Mouse (Mus musculus) CH12.LX (cell line): Measurements from ENCODE around the gene Loxl3. TPM values are rescaled to one million over a fixed set of nuclear protein-coding genes. Genes with fewer than 3 reads are reported as not detected.
A peak's percentile ranks its signal among the peaks of the same experiment; 100 is the strongest.

ENCODE experiments used
- DNase-seq: peaks from one replicate; pipeline ENCODE4 v3.0.0-alpha.2; 2013; ENCODE audit errors: extremely low read depth
- H3K27ac ChIP-seq: 2 replicates; pipeline ENCODE4 v1.5.1; 2012; ENCODE audit warnings: low read depth, mild to moderate bottlenecking, control low read depth, moderate library complexity; ENCODE audit not compliant: insufficient read depth
- H3K27me3 ChIP-seq: replicated peaks from 2 replicates; pipeline ENCODE3; 2012; ENCODE audit warnings: inconsistent platforms
- H3K36me3 ChIP-seq, 2 experiments: replicated peaks in 1 of 2; 2 replicates each; pipeline versions ENCODE3 to v1.6.1; 2012; ENCODE audit warnings: inconsistent platforms in 1 of 2, low read length in 1 of 2, mild to moderate bottlenecking in 1 of 2, mixed read lengths in 1 of 2, moderate library complexity in 1 of 2; ENCODE audit not compliant: control insufficient read depth in 1 of 2, insufficient read depth in 1 of 2
- H3K4me1 ChIP-seq, 2 experiments: 2 replicates each; pipeline ENCODE4 v1.6.1; 2012; ENCODE audit warnings: inconsistent platforms in 1 of 2, moderate library complexity in 1 of 2; ENCODE audit not compliant: insufficient read depth in 2 of 2, control insufficient read depth in 1 of 2
- H3K4me2 ChIP-seq: 2 replicates; pipeline ENCODE4 v1.6.1; 2012; ENCODE audit warnings: low read depth, mild to moderate bottlenecking, control low read depth; ENCODE audit not compliant: poor library complexity, insufficient read depth, severe bottlenecking
- H3K4me3 ChIP-seq, 3 experiments: fragments of 150-350 bp in 1 of 3; sonication (generic) in 1 of 3; replicated peaks in 1 of 3; 2 replicates each; pipeline versions ENCODE3 to v1.5.1; 2011 to 2012; ENCODE audit warnings: low read depth in 2 of 3, low read length in 2 of 3, mild to moderate bottlenecking in 2 of 3, moderate library complexity in 2 of 3, control low read depth in 1 of 3, improper control_type of control experiment in 1 of 3, inconsistent platforms in 1 of 3, mixed read lengths in 1 of 3; ENCODE audit not compliant: poor library complexity in 1 of 3
- H3K79me2 ChIP-seq: replicated peaks from 2 replicates; pipeline ENCODE4 v1.6.1; 2012; ENCODE audit warnings: mild to moderate bottlenecking, moderate library complexity; ENCODE audit not compliant: control insufficient read depth, poor library complexity, insufficient read depth, severe bottlenecking; ENCODE audit errors: extremely low read depth
- H3K9ac ChIP-seq: 2 replicates; pipeline ENCODE4 v1.6.1; 2012; ENCODE audit warnings: low read depth, mild to moderate bottlenecking, control low read depth, moderate library complexity; ENCODE audit not compliant: insufficient read depth
- H3K9me3 ChIP-seq: replicated peaks from 2 replicates; pipeline ENCODE3; 2012; ENCODE audit warnings: low read length, inconsistent platforms, mixed read lengths
- BHLHE40 ChIP-seq: IDR thresholded peaks from 2 replicates; pipeline ENCODE4 v1.6.1; 2011; ENCODE audit warnings: mild to moderate bottlenecking, low read depth, low read length, improper control_type of control experiment
- CHD1 ChIP-seq: IDR thresholded peaks from 2 replicates; pipeline ENCODE4 v1.6.1; 2012; ENCODE audit warnings: low read depth, low read length, improper control_type of control experiment, inconsistent platforms
- CTCF ChIP-seq, 2 experiments: IDR thresholded peaks in 1 of 2; conservative IDR thresholded peaks in 1 of 2; 2 replicates each; pipeline ENCODE4 v1.5.1; 2011 to 2012; ENCODE audit warnings: low read depth in 2 of 2, low read length in 2 of 2, improper control_type of control experiment in 1 of 2, inconsistent platforms in 1 of 2, mild to moderate bottlenecking in 1 of 2, moderate library complexity in 1 of 2
- ELF1 ChIP-seq: IDR thresholded peaks from 2 replicates; pipeline ENCODE4 v1.6.1; 2014; ENCODE audit warnings: low read depth, mild to moderate bottlenecking, inconsistent platforms, low read length, improper control_type of control experiment
- ETS1 ChIP-seq: conservative IDR thresholded peaks from 2 replicates; pipeline ENCODE4 v1.6.1; 2012; ENCODE audit warnings: low read depth, mild to moderate bottlenecking, inconsistent platforms, low read length, improper control_type of control experiment, moderate library complexity
- IRF4 ChIP-seq: IDR thresholded peaks from 2 replicates; pipeline ENCODE4 v1.6.1; 2014; ENCODE audit warnings: low read depth, mild to moderate bottlenecking, inconsistent platforms, low read length, improper control_type of control experiment
- MAX ChIP-seq: IDR thresholded peaks from 2 replicates; pipeline ENCODE4 v1.6.1; 2011; ENCODE audit warnings: low read length, improper control_type of control experiment
- MAZ ChIP-seq: IDR thresholded peaks from 2 replicates; pipeline ENCODE4 v1.6.1; 2012; ENCODE audit warnings: low read depth, mild to moderate bottlenecking, inconsistent platforms, low read length, improper control_type of control experiment, moderate library complexity
- MEF2A ChIP-seq: IDR thresholded peaks from 2 replicates; pipeline ENCODE4 v1.6.1; 2014; ENCODE audit warnings: low read depth, mild to moderate bottlenecking, inconsistent platforms, low read length, improper control_type of control experiment, borderline replicate concordance
- MXI1 ChIP-seq: IDR thresholded peaks from 2 replicates; pipeline ENCODE4 v1.6.1; 2011; ENCODE audit warnings: mild to moderate bottlenecking, low read depth, low read length, improper control_type of control experiment
- MYC ChIP-seq: IDR thresholded peaks from 2 replicates; pipeline ENCODE4 v1.6.1; 2011; ENCODE audit warnings: low read depth, mild to moderate bottlenecking, improper control_type of control experiment, low read length
- NELFE ChIP-seq: IDR thresholded peaks from 2 replicates; pipeline ENCODE4 v1.6.1; 2011; ENCODE audit warnings: low read depth, low read length, improper control_type of control experiment
- NRF1 ChIP-seq: IDR thresholded peaks from 2 replicates; pipeline ENCODE4 v1.6.1; 2014; ENCODE audit warnings: low read depth, mild to moderate bottlenecking, inconsistent platforms, low read length, improper control_type of control experiment, moderate library complexity
- POLR2A ChIP-seq: IDR thresholded peaks from 2 replicates; pipeline ENCODE4 v1.6.1; 2011; ENCODE audit warnings: low read depth, mild to moderate bottlenecking, improper control_type of control experiment, low read length
- POLR2AphosphoS2 ChIP-seq: IDR thresholded peaks from 2 replicates; pipeline ENCODE4 v1.6.1; 2011; ENCODE audit warnings: low read depth, low read length, improper control_type of control experiment
- RAD21 ChIP-seq: IDR thresholded peaks from 2 replicates; pipeline ENCODE4 v1.6.1; 2011; ENCODE audit warnings: low read depth, mild to moderate bottlenecking, low read length, improper control_type of control experiment, moderate library complexity
- RCOR1 ChIP-seq: conservative IDR thresholded peaks from 2 replicates; pipeline ENCODE4 v1.6.1; 2012; ENCODE audit warnings: low read depth, mild to moderate bottlenecking, inconsistent platforms, low read length, improper control_type of control experiment
- SIN3A ChIP-seq: IDR thresholded peaks from 2 replicates; pipeline ENCODE4 v1.6.1; 2012; ENCODE audit warnings: low read length, improper control_type of control experiment, inconsistent platforms
- TBP ChIP-seq: conservative IDR thresholded peaks from 2 replicates; pipeline ENCODE4 v1.6.1; 2011; ENCODE audit warnings: low read depth, low read length, improper control_type of control experiment
- TCF12 ChIP-seq: IDR thresholded peaks from 2 replicates; pipeline ENCODE4 v1.6.1; 2014; ENCODE audit warnings: low read depth, mild to moderate bottlenecking, inconsistent platforms, low read length, improper control_type of control experiment
- UBTF ChIP-seq: IDR thresholded peaks from 2 replicates; pipeline ENCODE4 v1.6.1; 2012; ENCODE audit warnings: low read depth, mild to moderate bottlenecking, inconsistent platforms, low read length, improper control_type of control experiment, moderate library complexity
- ZKSCAN1 ChIP-seq: IDR thresholded peaks from 2 replicates; pipeline ENCODE4 v1.6.1; 2012; ENCODE audit warnings: low read depth, inconsistent platforms, low read length, improper control_type of control experiment, borderline replicate concordance
- dilution Hi-C: fragments of 300-500 bp; cut with MboI; formaldehyde crosslinking; loops from 2 replicates; pipeline ENCODE4 v1.14.3; 2020; ENCODE audit warnings: low sequenced_read_pairs; ENCODE audit not compliant: extremely low pct_unique_long_range_greater_than_20kb, extremely low pct_ligation_motif_present
- in situ Hi-C: fragments of 300-500 bp; cut with MboI; formaldehyde crosslinking; loops from 3 replicates; pipeline ENCODE4 v1.14.3; 2019; ENCODE audit warnings: low sequenced_read_pairs, low pct_ligation_motif_present, low pct_unique_long_range_greater_than_20kb, mixed read lengths
- polyA plus RNA-seq: library from polyadenylated mRNA; unstranded; fragments of >175 nt; gene quantifications from 2 replicates; pipeline ENCODE4 v1.2.1, GENCODE M21; 2012; ENCODE audit warnings: low read depth; ENCODE audit not compliant: insufficient read length
- total RNA-seq, 2 experiments: library from RNA; depleted of rRNA; stranded (reverse); fragments of 300-350 nt in 1 of 2; fragments of >200 nt in 1 of 2; gene quantifications; 2 replicates each; pipeline ENCODE4 v1.2.3; 2012 to 2014

Gene Loxl3
- total and polyA plus RNA-seq, 3 experiments = 0.05 to 0.93 (median 0.74) TPM

DNA sequence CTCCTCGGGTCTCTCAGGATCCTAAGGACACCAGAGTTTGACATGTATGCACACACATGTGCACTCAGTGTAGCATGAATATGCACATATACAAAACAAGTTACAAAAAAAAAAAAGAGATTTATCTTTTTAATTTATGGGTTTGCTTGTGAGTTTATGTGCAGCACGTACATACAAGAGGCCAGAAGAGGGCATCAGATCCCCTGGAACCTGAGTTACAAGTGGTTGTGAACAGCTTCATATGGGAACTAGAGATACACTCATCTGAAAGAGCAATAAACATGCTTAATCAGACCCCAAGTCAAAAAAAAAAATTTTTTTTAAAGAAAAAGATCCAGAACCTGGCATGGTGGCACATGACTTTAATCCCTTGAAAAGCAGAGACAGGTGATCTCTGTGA lies 41.0 kb downstream of the Loxl3 start:
- in situ Hi-C loops = no loop called here
- peaks cover 2 to 6% of the 10 kb centered on the region in 2 experiments for H3K36me3 ChIP-seq
- H3K27me3 ChIP-seq = peaks cover 3% of the 10 kb centered on the region
- peak; percentile 39 for TF ChIP-seq RAD21
- no peak for TF ChIP-seq CHD1
- peak in 1 of 2 experiments; percentile 55; a peak in 2 of 4 replicates for TF ChIP-seq CTCF (conservative IDR thresholded peaks at IDR 0.05 in 1 of 2, IDR thresholded peaks at IDR 0.05 in 1 of 2; ENCODE audit: low read depth in 2 of 2, low read length in 2 of 2)
- H3K27ac ChIP-seq = no peak overlapping the region
- H3K79me2 ChIP-seq = no peaks in the 10 kb centered on the region
- no peak overlapping the region for H3K4me3 ChIP-seq
- peaks cover 3 to 19% of the 10 kb centered on the region in 2 experiments; a peak in 3 of 4 replicates for H3K4me1 ChIP-seq
- dilution Hi-C loops = no loop called here
- no peak for DNase-seq
- peaks cover 16% of the 10 kb centered on the region for H3K9me3 ChIP-seq
- no peak overlapping the region for H3K4me2 ChIP-seq
- H3K9ac ChIP-seq = no peak overlapping the region

- TF ChIP-seq UBTF = no peak
- peak; percentile 12; the same call in 1 of the 2 replicates for TF ChIP-seq TCF12
- peak; percentile 43 for TF ChIP-seq BHLHE40
- TF ChIP-seq CHD1 = no peak
- TF ChIP-seq MXI1 = peak; percentile 95; the same call in 1 of the 2 replicates
- TF ChIP-seq SIN3A = no peak; the same call in 1 of the 2 replicates
- TF ChIP-seq NELFE = no peak
- TF ChIP-seq ELF1 = no peak
- TF ChIP-seq MAZ = peak; percentile 62; the same call in 1 of the 2 replicates
- H3K4me1 ChIP-seq = peaks cover 3 to 19% of the 10 kb centered on the region in 2 experiments; a peak in 3 of 4 replicates
- no peaks in the 10 kb centered on the region for H3K79me2 ChIP-seq
- peak within 1 kb of the TSS; percentile 84 to 89 (median 84) for H3K4me3 ChIP-seq
- H3K9ac ChIP-seq = peak within 1 kb of the TSS; percentile 81
- H3K4me2 ChIP-seq = peak within 1 kb of the TSS; percentile 68
- no peaks in the 10 kb centered on the region for H3K9me3 ChIP-seq
- H3K27me3 ChIP-seq = peaks cover 3% of the 10 kb centered on the region
- in situ Hi-C loops (no loop called here), dilution Hi-C loops (no loop called here)
- H3K36me3 ChIP-seq = peaks cover 11 to 29% of the 10 kb centered on the region in 2 experiments
- peak; percentile 41 for DNase-seq
- peak within 1 kb of the TSS; percentile 87 for H3K27ac ChIP-seq
These were observed 43.8 kb downstream of the Loxl3 start, which contains the start of gene Pcgf1 for GRCm38 (mm10) chr6:83077630-83078323. Gene Pcgf1 (plus strand): TSS chr6:83077869.

DNA sequence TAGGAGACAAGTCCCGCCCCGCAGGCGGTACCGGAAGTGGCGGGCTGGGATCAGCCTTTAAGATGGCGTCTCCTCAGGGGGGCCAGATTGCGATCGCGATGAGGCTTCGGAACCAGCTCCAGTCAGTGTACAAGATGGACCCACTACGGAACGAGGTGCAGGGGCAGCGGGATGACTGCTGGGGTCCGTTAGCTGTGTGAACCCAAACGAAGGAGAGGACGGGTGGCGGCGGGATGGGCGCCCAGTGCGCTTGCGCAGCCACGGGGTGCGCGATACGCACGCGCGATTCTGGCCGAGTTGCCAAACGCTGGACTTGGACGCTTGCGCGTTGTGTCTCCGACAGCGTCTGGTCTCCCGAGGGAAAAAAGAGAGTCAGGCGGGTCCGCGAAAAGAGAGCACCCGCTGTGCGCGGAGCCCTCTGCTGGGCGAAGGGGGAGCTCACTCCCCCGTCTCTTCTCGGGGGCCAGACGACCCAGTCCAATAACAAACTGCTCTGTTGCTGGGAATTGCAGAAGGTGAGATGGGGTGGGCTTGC lies 44.4 kb downstream of the Loxl3 start:
- H3K79me2 ChIP-seq = no peaks in the 10 kb centered on the region
- in situ Hi-C loops = no loop called here
- peak overlapping the region; percentile 87 for H3K27ac ChIP-seq
- H3K9ac ChIP-seq = peak overlapping the region; percentile 59
- peak; percentile 97 for DNase-seq
- dilution Hi-C loops = no loop called here
- peak overlapping the region; percentile 68 for H3K4me2 ChIP-seq
- peak overlapping the region; percentile 84 to 89 (median 84) for H3K4me3 ChIP-seq
- H3K9me3 ChIP-seq = no peaks in the 10 kb centered on the region
- H3K27me3 ChIP-seq = peaks cover 3% of the 10 kb centered on the region
- peaks cover 3 to 19% of the 10 kb centered on the region in 2 experiments; a peak in 3 of 4 replicates for H3K4me1 ChIP-seq
- peaks cover 11 to 34% of the 10 kb centered on the region in 2 experiments for H3K36me3 ChIP-seq
- no peak for TF ChIP-seq MEF2A
- TF ChIP-seq NELFE = peak; percentile 76
- peak; percentile 17; the same call in 1 of the 2 replicates for TF ChIP-seq IRF4
- TF ChIP-seq NRF1 = peak; percentile 94
- no peak for TF ChIP-seq CHD1
- TF ChIP-seq POLR2A = peak; percentile 66
- TF ChIP-seq ZKSCAN1 = no peak
- no peak for TF ChIP-seq BHLHE40
- no peak; the same call in 1 of the 2 replicates for TF ChIP-seq MAZ
- TF ChIP-seq RCOR1 = no peak
- TF ChIP-seq MYC = 0 out of 2 replicates have a peak, but pooled peaks have one; percentile 22
- TF ChIP-seq MXI1 = no peak; the same call in 1 of the 2 replicates
- no peak for TF ChIP-seq ETS1
- TF ChIP-seq TBP = no peak
- 0 out of 2 replicates have a peak, but pooled peaks have one; percentile 17 for TF ChIP-seq MAX
- no peak for TF ChIP-seq POLR2AphosphoS2
